Mouse (Mus musculus) stomach, postnatal 0 days (tissue): ENCODE measurements at regions not wholly inside any gene's neighbourhood (a gene's known extent, or its start where the extent isn't known, plus 50 kb on each side); places are given as distances from the start of the nearest gene placed in this dataset.

Source experiments
- CTCF ChIP-seq: IDR thresholded peaks from 2 replicates; pipeline ENCODE4 v1.5.1; 2016; ENCODE audit warnings: antibody characterized with exemption, low read depth, mild to moderate bottlenecking, moderate library complexity
- EP300 ChIP-seq: optimal IDR thresholded peaks from 2 replicates; pipeline ENCODE3; 2016; ENCODE audit warnings: antibody characterized with exemption

DNA sequence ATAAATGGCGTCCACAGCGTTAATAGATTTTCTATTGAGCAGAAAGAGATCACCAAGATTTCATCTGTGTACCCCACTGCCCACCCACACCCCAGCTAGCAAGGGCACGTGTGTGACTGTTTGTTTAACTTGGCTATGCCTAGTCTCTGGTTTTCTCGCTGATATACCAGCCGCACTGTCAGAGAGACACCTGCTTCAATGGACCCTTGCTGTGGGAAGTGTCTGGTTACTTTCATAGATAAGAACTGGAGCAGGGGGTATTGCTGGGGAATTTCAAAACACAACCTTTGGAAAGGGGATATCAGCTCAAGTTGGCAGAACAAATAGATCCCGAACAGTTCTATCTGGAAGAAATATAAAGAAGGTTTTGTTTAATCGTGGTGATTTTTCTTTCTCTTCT lies 656.8 kb upstream of the Cdh5 start:
- TF ChIP-seq CTCF (no peak), EP300 (no peak)
